Mouse (Mus musculus) embryonic fibroblast, embryonic 13.5 days (primary cell): ENCODE measurements at regions not wholly inside any gene's neighbourhood (a gene's known extent, or its start where the extent isn't known, plus 50 kb on each side); places are given as distances from the start of the nearest gene placed in this dataset.

Experiments used
- CTCF ChIP-seq: IDR thresholded peaks from 2 replicates; pipeline ENCODE4 v1.5.1; 2011; ENCODE audit warnings: mild to moderate bottlenecking, control low read depth, low read length, moderate library complexity, borderline replicate concordance; ENCODE audit not compliant: insufficient read depth
- POLR2A ChIP-seq: IDR thresholded peaks from 2 replicates; pipeline ENCODE4 v1.6.1; 2011; ENCODE audit warnings: low read depth, mild to moderate bottlenecking, control low read depth, low read length, moderate library complexity

GRCm38 (mm10) chr4:142866341-142866740, 346.5 kb downstream of the Prdm2 start:
- no peak for TF ChIP-seq POLR2A
- TF ChIP-seq CTCF = no peak
